Mouse (Mus musculus) heart, postnatal 0 days (tissue): ENCODE results near the gene Trim17.

Experiments
- CTCF ChIP-seq: IDR thresholded peaks from 2 replicates; pipeline ENCODE4 v1.5.1; 2016; ENCODE audit warnings: antibody characterized with exemption, control low read depth, low read depth
- EP300 ChIP-seq: IDR thresholded peaks from 2 replicates; pipeline ENCODE4 v1.6.1; 2016; ENCODE audit warnings: antibody characterized with exemption, low read depth

GRCm38 (mm10) chr11:58930254-58930653 is 24.2 kb upstream of the Trim17 start:
- TF ChIP-seq EP300 (no peak), CTCF (no peak)
